Mouse (Mus musculus) kidney, adult 2 months (tissue): ENCODE measurements around the gene Ino80b.

ENCODE experiments used
- CTCF ChIP-seq: fragments of 200-500 bp; conservative IDR thresholded peaks from 2 replicates; pipeline ENCODE4 v1.5.1; 2011; ENCODE audit warnings: low read depth, mild to moderate bottlenecking, control low read depth, low read length, moderate library complexity, mixed read lengths; ENCODE audit not compliant: insufficient read depth, insufficient read length
- POLR2A ChIP-seq: fragments of 200-500 bp; IDR thresholded peaks from one replicate; pipeline ENCODE4 v1.6.1; 2011; ENCODE audit warnings: low read depth, low read length, control low read depth

DNA sequence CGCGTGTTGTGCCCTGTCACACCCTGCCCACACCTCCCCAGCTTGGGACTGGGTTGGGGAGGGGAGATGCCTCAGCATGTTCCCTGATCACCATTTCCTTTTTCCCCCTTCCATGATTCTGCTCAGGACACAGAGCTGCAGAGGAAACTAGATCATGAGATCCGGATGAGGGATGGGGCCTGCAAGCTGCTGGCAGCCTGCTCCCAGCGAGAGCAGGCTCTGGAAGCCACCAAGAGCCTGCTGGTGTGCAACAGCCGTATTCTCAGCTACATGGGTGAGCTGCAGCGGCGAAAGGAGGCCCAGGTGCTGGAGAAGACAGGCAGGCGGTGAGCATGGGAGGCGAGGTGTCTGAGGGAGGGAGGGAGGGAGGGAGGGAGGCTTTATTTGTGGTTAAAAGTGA lies 20.6 kb upstream of the Ino80b start:
- no peak for TF ChIP-seq POLR2A
- no peak for TF ChIP-seq CTCF
